Comparison of ENCODE assay signal across 9 mouse cellular contexts in genomic region chr14:23046330-23046729, GRCm38 (mm10).
A peak's percentile ranks its signal among the peaks of the same experiment; 100 is the strongest.
DNase-seq lines count a peak whose midpoint lies in the region; ATAC-seq and TF ChIP-seq lines count a peak whose summit lies in the region.
"Had no signal": no experiment of that assay in that cellular context is flagged by ENCODE, and none has a peak within 500 bp of the region (broad histone marks: within the 10 kb centered on the region; RNA-seq: fewer than 3 reads in every experiment).

No protein-coding gene starts in this region.

- no peak overlapping the region for H3K4me3 ChIP-seq in heart, embryonic 12.5 days
- no peak overlapping the region for H3K4me3 ChIP-seq in stomach, postnatal 0 days (ENCODE audit: low read depth, low read length)
- H3K4me3 ChIP-seq: megakaryocyte, embryonic 14.5 days had no signal

- no peak overlapping the region for H3K9ac ChIP-seq in heart, embryonic 12.5 days
- H3K9ac ChIP-seq in stomach, postnatal 0 days (ENCODE audit: low read length), result no peak overlapping the region

- peak; percentile 91 for TF ChIP-seq CTCF in stomach, postnatal 0 days (IDR thresholded peaks at IDR 0.05; ENCODE audit: low read depth)

- H3K9me3 ChIP-seq in heart, embryonic 12.5 days (replicated peaks), result no peaks in the 10 kb centered on the region
- no peaks in the 10 kb centered on the region for H3K9me3 ChIP-seq in stomach, postnatal 0 days (ENCODE audit: control insufficient read depth, low read length)
- H3K9me3 ChIP-seq: megakaryocyte, embryonic 14.5 days had no signal

- WGBS in heart, embryonic 12.5 days, result 23% methylated on average over 4 of the region's 4 CpGs
- WGBS in stomach, postnatal 0 days, result 21% methylated on average over 4 of the region's 4 CpGs

- H3K27ac ChIP-seq in heart, embryonic 12.5 days (ENCODE audit: poor library complexity, severe bottlenecking), result no peak overlapping the region
- H3K27ac ChIP-seq in stomach, postnatal 0 days (replicated peaks), result no peak overlapping the region

- DNase-seq in heart, adult 8-10 months (ENCODE audit: low spot score), result peak; percentile 79
- peak; percentile 85 for DNase-seq in adrenal gland, postnatal 10 days
- peak; percentile 62 for DNase-seq in embryo, embryonic 9.5 days (ENCODE audit: extremely low spot score)
- DNase-seq in heart, postnatal 4 days, result peak; percentile 80
- DNase-seq in layer of hippocampus, adult 9-10 months (ENCODE audit: low spot score), result peak; percentile 85
- DNase-seq in lung, postnatal 14 days, result peak; percentile 86
- peak; percentile 57 for DNase-seq in stomach, postnatal 0 days (ENCODE audit: low spot score)

- 0 out of 2 replicates have a peak, but pooled peaks cover 4% of the 10 kb centered on the region for H3K4me1 ChIP-seq in heart, embryonic 12.5 days (replicated peaks)
- no peaks in the 10 kb centered on the region for H3K4me1 ChIP-seq in stomach, postnatal 0 days (replicated peaks; ENCODE audit: control insufficient read depth, insufficient read depth)
- H3K4me1 ChIP-seq: megakaryocyte, embryonic 14.5 days had no signal

- no peak for ATAC-seq in heart, embryonic 12.5 days (ENCODE audit: insufficient number of reproducible peaks, low FRiP score)
- ATAC-seq in stomach, postnatal 0 days (ENCODE audit: low FRiP score, low TSS enrichment), result no peak

- TF ChIP-seq EP300 in stomach, postnatal 0 days (optimal IDR thresholded peaks at IDR 0.05), result no peak

- no peak overlapping the region for H3K4me2 ChIP-seq in heart, embryonic 12.5 days
- no peak overlapping the region for H3K4me2 ChIP-seq in stomach, postnatal 0 days (replicated peaks; ENCODE audit: low read depth)

- no peaks in the 10 kb centered on the region for H3K36me3 ChIP-seq in heart, embryonic 12.5 days
- no peaks in the 10 kb centered on the region for H3K36me3 ChIP-seq in stomach, postnatal 0 days (ENCODE audit: control insufficient read depth, insufficient read depth, low read length)

- no peaks in the 10 kb centered on the region for H3K27me3 ChIP-seq in heart, embryonic 12.5 days (replicated peaks)
- H3K27me3 ChIP-seq in stomach, postnatal 0 days (ENCODE audit: control insufficient read depth, insufficient read depth, low read length), result no peaks in the 10 kb centered on the region
- H3K27me3 ChIP-seq: megakaryocyte, embryonic 14.5 days had no signal
